Mouse (Mus musculus): Measurements from ENCODE around the gene Slc12a1. TPM values are rescaled to one million over a fixed set of nuclear protein-coding genes. Genes with fewer than 3 reads are reported as not detected.
"Not testable (repeated sequence)": the region's sequence is repeated elsewhere in the genome, so short reads cannot be mapped to it uniquely, and the experiment has no call there.

The Slc12a1 gene
- total RNA-seq (2021) = 10 to 100 TPM in 1 of 2 experiments, under 1 TPM in 1; 0.79 to 29.2 TPM
- long read RNA-seq, experiment 1, full-length matches to known transcripts = 1 of 2 reads
- long read RNA-seq, experiment 1, partial matches to known transcripts = 0 of 2 reads
- long read RNA-seq, experiment 1, other reads (novel, unspliced or antisense) = 1 of 2 reads
- long read RNA-seq, experiment 2, full-length matches to known transcripts = 16 of 21 reads
- long read RNA-seq, experiment 2, partial matches to known transcripts = 3 of 21 reads
- long read RNA-seq, experiment 2, other reads (novel, unspliced or antisense) = 2 of 21 reads

DNA sequence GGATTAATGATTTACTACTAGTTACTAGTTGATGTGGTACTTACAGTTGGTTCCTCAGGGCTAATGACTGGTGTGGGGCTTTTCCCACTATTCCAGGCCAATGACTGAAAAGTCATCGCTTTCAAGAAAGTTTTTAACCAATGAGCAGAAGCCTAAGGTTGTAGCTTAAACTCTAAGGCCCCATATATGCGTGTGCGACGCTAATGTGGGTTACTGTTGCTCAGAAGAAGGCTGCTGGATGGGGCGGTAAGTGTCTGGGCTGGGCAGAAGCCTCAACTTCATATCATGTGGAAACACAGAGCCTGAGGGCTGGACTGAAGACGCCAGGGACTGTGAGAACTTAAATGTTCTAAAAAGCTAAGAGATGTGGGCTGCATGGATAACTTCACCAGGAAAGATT, at the start of gene Slc12a1:
Gene Slc12a1, plus strand, starts transcription at position 118 of the 400 bp plus-strand sequence.
- no peak for DNase-seq (ENCODE audit: low spot score in 2 of 2)

DNA sequence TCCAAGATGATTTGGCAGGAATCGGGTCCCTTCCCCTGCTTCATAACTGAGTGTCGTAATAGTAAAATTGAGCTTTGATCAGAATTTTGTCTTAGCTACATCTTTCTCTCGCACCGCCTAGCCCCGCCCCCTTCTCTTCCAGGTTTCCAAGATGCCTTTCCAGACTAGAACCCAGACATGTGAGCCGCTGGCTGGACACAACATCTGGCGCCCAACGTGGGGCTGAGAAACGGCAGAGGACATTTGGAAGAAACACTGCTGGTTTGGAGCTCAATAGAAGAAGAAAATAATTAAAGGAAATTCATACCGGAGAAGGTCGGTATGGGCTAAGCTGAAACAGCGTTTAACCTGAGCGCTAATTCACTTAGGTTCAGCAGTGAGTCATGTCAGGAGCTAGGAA, 47.8 kb upstream of the Slc12a1 start:
- DNase-seq (ENCODE audit: low spot score in 2 of 2) = not testable (repeated sequence)

DNA sequence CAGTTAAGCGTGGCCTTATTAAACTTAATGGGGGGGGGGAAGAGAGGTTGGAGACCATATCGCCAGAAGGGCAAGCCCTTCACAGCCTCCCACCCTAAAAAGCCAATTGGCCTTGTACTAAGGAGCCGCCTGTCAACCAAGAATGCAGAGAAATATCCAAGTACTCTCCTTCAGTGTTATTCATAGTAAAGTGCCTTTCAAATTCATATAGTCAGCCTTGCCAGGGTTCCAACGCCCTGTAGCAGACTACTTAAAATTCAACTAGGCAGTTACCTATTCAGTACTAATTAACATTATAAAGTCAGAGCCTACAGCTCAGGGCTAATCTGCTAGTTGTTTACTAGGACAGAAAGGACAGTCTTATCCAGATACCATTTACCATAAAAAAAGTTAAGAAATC, 45.8 kb upstream of the Slc12a1 start:
- DNase-seq (ENCODE audit: low spot score in 2 of 2) = not testable (repeated sequence)

DNA sequence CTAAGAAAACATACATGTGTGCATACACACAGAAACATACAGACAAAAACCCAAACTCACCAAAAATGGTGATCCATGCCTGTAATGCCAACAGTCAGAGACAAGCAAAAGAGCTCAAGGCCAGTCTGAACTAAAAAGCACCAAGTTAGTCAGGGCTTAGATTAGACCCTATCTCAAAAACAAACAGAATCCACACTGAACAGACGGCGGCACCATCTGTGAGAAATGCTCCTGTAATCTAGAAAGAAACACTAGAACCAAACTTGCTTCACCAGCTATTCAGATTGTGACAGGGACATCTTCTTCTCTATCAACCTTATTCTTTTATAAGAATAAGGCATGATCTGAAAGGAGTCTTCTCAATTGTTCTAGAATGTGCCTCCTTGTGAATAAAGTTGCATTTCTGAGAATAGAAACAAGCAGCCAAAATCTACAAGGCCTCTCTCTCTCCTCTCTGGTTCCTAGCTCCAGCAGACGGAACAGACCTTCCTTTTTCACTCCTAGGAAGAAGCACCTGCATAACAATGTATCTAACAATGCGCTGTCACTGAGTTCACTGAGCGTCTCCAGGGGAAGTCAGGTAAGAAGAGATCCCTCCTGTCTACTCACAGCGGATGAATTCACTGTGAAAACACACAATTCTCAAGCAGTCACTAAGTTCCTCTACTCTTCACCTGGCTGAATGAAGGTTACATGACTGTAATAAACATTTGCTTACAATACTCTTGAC, 32.8 kb upstream of the Slc12a1 start:
- no peak for DNase-seq (ENCODE audit: low spot score in 2 of 2)

DNA sequence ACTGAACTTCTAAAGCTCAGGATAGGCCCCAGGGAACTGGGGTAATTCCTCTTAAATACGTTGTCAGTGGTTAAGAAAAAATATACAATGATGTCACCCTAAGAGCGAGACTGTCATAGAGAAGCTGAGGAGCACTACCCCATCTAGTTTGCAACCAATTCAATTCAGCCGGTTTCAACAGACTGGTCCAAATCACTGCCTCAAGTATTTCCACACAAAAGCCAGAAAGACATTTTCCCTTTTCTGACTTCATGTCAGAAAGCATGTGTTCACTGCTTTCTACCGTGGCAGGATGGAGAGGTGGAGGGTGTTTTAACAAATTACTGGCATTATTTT, 30.0 kb upstream of the Slc12a1 start:
- no peak for DNase-seq (ENCODE audit: low spot score in 2 of 2)

DNA sequence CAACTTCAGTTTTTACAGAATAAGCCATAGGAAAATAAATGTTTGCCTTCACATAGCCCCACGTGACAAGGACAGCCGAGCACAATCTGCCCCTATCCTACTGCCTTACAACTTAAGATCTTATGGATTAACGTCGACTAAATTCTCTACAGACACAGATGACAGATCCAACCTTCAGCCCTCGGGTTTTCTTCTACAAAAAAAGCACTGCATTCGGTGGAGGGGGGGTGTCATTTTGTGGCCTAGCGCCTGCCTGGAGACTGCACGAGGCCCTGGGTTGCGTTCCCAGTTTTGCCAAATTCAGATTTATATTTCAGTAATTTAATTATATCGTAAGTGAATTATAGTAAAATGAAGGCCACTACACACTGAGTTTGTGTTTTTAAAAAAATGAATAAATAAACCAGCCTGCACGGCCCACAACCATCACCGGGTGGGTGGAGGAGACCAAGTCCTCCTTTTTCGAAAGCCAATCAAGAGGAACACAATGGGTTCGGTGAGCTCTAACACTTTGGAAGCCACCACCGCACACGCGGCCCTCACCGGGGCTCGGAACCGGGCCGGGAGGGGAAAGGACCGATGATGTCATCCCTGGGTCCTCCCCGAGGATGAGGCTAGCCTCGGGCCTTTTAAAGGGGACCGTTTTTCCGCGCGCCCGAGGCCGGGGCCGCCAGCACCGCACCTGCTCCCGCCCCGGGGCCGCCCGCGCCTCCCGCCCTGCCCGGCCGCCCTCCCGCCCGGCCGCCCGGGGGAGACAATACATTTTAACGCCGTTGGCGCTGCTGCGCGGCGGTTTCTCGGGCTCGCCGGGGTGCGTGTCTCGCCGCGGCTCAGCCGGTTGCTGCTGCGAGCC, 29.5 kb upstream of the Slc12a1 start:
- peak; percentile 17 to 28 for DNase-seq (ENCODE audit: low spot score in 2 of 2)

DNA sequence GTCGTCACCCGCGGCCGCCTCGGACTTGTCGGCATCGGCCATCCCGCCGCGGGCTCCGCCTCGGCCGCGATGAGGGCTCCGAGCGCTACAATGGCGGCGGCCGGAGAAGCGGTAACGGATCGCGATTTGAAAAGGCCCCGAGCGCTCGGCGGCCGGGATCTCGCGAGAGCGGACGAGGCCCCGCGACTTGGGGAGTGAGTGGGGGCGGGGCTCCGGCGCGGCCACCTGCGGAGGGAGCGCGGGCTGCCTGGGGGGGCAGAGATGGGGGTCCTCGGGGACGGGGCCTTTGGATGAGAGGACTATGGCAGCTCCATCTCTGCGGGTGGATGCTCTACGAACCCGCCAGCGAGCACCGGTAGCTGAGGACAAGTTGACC, 28.8 kb upstream of the Slc12a1 start, which contains the start of gene Myef2:
Gene Myef2, minus strand, starts transcription at position 185 of the 376 bp plus-strand sequence.
- peak; percentile 64 to 76 for DNase-seq (ENCODE audit: low spot score in 2 of 2)

DNA sequence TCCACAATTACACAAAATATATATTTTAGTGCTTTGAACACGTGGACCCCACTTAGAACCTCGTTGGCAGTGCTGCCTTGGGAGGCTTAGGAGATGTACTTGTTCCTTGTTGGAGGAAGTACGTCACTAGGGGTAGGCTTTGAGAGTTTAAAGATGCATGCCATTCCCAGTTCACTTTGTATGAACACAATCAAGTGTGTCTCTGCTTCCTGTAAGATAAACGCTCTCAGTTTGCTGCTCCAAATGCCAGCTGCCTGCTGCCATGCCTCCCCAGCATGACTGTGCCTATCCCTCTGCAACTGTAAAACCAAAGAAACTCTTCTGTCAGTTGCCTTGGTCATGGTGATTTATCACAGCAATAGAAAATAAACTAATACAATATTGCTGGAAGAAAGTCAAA, 26.5 kb upstream of the Slc12a1 start:
- DNase-seq (ENCODE audit: low spot score in 2 of 2) = no peak

DNA sequence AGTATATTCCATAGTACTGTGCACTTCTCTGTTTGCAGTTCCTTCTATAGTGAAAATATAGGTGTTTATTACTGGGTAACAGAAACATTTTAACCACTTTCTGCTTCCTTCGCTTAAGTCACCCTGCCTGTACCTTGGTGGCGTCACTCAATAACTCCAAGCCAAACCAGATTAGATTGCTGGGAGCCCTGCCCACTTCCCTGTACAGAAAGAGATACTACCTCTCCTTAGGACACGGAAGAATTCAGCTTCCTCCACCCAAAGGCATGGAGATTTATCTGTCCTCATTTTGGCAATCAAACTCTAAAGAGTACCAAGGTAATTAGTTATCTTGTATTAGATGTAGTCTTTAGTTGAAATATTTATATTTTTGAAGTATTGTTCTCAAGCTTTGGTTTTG, 25.5 kb upstream of the Slc12a1 start:
- no peak for DNase-seq (ENCODE audit: low spot score in 2 of 2)

DNA sequence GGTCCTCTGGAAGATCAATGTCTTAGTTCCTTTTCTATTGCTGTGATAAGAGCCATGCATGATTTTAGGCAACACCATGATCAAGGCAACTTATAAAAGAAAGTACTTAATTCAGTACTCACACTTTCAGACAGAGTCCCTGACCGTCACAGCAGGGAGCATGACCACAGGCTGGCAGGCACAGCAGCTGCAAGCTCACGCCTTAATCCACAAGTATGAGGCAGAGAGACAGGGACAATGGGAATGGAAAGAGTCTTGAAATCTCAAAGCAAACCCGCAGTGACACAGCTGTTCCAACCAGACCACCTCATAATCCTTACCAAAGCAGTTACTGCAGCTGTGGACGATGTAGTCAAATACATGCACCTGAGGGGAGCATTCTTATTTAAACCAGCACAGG, 18.2 kb upstream of the Slc12a1 start:
- no peak for DNase-seq (ENCODE audit: low spot score in 2 of 2)

DNA sequence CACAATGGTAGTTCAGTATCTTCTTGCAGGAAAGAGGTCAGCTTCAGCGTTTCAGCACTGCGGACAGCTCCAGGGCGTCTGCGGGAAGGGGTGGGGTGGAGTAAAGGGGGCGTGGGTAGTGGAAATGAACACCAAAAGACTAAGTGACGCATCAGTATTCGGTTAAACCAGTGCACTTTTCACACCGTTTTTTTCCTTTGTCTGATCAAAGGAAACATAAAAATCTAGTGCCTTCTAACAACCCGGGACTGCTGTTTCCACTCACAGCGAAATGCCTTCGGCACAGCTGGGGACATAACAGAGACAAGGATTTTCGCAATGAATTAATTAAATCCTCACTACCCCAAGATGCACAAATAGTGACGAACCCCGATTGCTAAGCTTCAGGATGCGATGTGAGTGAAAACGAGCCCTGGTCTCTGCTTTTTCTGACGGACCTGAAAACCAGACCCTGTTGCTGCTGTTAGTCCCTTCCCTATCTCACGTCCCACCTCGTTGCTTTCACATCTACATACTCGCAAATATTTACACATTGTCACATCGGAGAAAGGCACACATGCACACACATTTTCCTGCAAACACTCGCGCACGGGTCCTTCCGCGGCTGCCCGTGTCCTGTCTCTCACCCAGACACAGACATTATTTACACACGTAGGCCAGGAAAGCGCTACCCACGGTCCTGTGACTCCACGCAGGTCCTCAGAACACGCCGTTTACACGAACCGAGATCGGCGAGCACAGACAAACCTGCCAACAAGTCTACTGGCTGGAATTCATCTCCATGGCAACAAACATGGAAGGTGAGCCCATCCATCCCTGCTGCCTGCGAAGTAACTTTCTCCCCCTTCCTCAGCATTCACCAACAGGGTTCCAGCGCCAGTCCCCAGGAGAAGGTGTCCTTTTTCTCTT, 16.1 kb upstream of the Slc12a1 start, which contains the start of gene Ctxn2:
Gene Ctxn2, plus strand, starts transcription at position 790 of the 909 bp plus-strand sequence.
- peak; percentile 58 to 73 for DNase-seq (ENCODE audit: low spot score in 2 of 2)

DNA sequence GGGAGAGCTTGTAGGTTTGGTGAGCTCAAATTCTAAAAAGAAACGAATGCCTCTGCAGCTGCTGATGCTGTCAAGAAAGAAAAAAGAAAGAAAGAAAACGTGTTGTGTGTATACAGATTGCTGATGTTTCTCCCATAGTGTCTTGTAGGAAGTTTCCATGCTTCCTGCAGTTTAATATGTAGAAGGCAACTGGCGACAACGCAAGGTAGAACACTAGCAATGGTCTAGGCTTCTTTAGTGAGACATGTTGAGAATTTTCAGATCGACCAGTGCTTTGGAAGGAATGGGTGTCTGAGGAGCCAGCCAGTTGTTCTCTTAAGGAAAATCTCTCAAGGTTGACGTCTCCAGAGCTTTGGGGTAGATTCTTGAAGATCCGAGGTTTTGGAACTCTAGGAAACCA, 15.5 kb upstream of the Slc12a1 start:
- DNase-seq (ENCODE audit: low spot score in 2 of 2) = no peak

DNA sequence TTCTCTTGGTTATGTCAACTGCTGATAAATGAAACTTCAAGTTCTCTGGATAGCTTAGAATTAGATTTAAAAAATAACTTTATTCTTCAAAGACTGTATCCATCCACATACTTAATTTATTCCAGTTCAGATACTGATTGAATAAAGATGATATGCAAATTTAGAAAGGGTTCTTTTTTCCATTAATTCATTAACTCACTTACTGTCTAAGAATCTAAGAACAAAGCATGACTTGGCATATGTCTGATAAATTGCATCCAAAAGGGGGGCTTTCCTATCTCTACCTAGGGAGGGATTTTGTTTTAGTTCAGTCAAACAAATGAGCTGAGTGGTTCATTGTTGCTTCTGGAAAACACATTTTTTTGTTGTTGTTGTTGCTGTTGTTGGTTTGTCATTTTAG, 10.0 kb upstream of the Slc12a1 start:
- no peak for DNase-seq (ENCODE audit: low spot score in 2 of 2)

DNA sequence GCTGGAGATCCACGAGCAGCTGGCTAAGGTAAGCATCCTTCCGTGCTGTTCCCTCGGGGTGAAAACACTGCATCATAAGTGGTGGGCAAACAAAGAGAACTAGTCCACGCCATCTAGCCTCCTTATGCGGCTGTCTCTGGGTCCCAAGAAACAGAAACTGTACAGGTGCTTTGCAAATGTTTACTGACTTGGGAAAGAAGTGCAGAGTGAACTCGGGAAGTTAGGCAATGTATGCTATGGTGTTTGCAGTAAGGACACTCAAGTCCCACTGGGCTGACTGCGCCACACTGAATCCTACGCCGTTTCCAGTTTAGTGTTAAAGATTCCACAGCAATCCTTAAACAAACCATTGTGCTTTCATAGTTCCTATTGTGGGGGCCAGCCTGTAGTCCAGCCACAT, 2.0 kb downstream of the Slc12a1 start:
- DNase-seq (ENCODE audit: low spot score in 2 of 2) = no peak

DNA sequence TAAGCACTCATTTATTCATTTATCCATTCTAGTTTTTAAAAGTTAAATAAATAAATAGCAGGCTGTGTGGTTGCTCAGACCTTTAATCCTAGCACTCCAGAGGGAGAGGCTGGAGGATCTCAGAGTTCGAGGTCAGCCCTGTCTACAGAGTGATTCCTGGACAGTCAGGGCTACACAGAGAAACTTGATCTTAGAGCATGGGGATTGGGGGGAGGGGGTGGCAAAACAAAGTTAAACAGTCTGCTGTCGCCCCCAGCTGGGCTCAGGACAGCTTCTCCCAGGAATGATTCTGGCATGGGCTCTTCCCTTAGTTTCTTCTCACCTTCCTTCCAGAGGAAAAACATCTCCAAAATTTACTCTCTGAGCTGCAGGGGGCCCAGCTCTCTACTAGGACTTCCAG, 3.2 kb downstream of the Slc12a1 start:
- DNase-seq (ENCODE audit: low spot score in 2 of 2) = no peak

DNA sequence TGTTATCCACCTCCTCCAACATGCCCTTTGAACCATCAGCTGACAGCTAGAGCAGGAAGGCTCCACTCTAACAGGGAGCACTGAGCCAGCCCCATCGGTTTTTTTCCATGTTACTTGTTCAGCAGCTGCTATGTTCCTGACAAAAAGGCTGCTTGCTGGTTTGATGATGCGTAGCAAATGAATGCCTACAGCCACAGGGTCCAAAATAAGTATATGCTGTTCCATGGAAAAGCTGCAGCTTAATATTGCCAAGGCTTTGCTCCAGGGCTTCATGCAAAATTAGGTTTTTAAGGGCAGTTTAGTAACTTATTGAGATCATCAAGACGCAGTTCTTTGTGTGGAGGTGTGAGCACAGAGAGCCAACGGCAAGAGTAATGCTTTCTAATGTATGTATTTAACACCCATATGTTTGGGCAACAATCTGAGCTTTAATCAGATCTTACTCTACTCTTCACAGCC, 9.7 kb downstream of the Slc12a1 start:
- DNase-seq (ENCODE audit: low spot score in 2 of 2) = no peak

DNA sequence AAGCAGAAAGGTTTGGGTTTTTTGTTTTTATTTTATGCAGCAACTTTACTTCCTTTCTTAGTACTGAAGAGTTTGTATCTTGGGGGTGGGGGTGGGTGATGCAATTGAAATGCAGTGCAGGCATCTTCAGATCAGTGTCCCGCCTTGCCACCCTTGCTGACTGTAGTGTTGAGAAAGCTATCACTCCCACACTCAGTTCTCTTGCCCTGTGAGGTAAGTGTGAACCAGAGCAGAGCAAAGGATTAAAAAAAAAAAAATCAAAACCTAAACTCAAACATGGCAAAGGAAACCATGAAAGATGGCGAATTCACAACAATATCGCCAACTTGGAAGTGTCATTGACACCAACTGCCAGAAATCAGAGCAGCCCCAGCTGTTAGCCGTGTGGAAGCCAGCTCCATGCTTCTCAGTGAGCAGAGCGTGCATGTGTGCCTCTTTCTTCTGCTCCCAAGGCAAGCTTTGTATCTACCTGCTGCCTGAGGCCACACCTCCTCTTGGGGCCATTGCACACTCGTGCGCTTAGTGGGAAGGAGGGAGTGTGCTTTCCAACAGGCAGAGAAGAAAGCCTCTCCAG, 26.0 kb downstream of the Slc12a1 start:
- no peak for DNase-seq (ENCODE audit: low spot score in 2 of 2)

DNA sequence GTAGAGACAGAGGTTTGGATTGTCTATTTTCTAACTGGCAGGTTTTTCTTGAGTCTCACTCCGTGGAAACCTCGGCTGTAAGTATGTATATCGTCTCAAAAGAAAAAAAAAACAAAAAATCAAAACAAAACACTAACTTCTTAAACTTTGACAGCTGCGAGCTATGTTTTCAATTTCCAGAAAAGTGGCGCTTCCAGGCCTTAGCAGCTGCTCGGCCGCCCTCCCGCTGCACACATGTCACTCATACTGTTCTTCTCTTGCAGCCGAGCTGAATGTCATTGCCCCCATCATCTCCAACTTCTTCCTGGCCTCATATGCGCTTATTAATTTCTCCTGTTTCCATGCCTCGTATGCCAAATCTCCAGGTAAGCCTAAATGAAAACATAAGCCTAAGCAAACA, 35.6 kb downstream of the Slc12a1 start:
- no peak for DNase-seq (ENCODE audit: low spot score in 2 of 2)

DNA sequence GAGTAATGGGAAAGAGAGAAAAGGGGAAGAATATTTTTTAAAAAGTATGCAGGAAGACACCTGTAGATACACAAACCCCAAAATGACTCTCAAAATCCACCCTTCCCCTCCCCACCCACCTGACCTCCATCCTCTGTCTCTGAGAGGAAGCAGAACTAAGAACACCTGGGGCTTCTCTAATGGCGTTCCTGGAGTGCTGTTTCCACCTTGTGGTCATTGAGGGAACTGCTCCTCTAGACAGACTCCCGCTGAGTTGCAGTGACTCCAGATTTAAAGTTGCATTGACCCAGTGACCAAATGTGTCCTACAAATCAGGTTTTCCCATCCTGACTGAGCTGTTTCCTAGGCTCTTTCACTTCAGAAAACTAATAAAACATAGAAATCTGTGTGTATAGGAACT, 36.9 kb downstream of the Slc12a1 start:
- DNase-seq (ENCODE audit: low spot score in 2 of 2) = peak in 1 of 2 experiments; percentile 12

DNA sequence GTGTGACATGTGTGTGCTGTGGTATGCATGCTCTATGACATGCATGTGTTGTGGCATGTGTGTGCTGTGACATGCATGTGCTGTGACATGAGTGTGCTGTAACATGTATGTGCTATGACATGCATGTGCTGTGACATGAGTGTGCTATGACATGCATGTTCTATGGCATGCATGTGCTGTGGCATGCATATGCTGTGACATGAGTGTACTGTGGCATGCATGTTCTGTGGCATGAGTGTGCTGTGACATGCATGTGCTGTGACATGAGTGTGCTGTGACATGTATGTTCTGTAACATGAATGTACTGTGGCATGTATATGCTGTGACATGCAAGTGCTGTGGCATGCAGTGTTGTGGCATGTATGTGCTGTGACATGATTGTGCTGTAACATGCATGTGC, 40.6 kb downstream of the Slc12a1 start:
- DNase-seq (ENCODE audit: low spot score in 2 of 2) = no peak

Measured in adrenal gland, postnatal 4 days (tissue).